Mouse (Mus musculus) kidney, postnatal 36 days (tissue): ENCODE measurements around the gene Rin2.
A peak's percentile ranks its signal among the peaks of the same experiment; 100 is the strongest.

ENCODE experiments used
- DNase-seq, 2 experiments: peaks; one replicate each; pipeline ENCODE4 v3.0.0; 2021 to 2022; ENCODE audit warnings: mixed read lengths in 2 of 2

The Rin2 gene

GRCm38 (mm10) chr2:145675142-145675755 lies at the start of gene Rin2:
Rin2 (plus strand) TSS chr2:145675215.
- peak; percentile 85 to 92 for DNase-seq

- DNase-seq = no peak
These were observed 43.8 kb upstream of the Rin2 start for GRCm38 (mm10) chr2:145631123-145631798.

- no peak for DNase-seq
These were observed 43.2 kb upstream of the Rin2 start for GRCm38 (mm10) chr2:145631799-145632174.

DNA sequence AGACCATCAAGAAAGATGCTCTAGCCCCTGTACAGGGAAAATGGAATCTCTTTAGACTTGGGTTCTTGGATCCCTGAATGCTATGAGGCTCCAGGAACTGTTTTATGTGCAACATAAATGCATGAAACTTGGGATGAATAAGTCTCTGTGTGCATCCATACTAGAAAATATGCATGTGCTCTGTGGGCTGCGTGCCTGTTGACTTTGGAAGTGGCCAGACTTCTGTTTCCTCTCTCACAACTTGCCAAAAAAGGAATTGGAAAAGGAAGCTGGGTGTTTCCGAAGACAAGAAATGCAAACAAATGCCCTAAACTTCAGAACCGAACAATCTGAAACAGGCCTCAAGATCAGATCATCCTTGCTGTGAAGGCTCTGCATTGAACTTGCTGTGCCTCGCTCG lies 41.2 kb upstream of the Rin2 start:
- DNase-seq = no peak

DNA sequence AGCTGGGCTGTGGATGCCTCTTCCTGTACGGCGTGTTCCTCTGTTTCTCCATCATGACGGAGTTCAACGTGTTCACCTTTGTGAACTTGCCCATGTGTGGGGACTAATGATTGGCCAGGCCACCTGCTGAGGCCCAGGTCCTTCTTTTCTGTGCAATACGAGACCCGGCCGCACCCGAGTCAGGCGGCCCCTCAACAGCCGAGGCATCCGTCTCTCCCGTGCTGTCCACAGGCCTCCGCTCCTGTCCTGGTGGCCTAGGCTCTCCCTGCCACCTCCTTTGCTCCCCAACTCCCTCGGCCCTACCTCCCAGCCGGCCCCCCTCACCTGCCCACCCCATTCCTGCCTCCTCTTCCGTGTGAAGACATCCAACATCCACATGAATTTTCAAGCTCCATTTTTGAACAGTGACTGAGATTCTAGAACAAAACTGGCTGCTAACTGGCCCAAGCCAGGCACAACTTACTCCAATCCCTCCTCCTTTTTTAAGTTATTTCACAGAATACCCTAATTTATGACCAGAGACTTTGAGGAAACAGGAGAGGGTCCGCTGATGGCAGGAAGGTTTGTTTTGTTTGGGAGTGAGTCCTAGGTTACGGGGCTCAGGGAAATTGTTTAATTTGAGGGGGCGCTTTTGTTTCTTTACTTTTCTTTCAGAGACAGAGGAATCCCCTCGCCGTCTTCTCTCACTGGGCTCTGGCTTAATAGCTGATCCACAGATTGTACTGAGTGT lies 34.6 kb upstream of the Rin2 start:
- DNase-seq = no peak

- no peak for DNase-seq
These were observed 19.5 kb upstream of the Rin2 start for GRCm38 (mm10) chr2:145655373-145655960.

DNA sequence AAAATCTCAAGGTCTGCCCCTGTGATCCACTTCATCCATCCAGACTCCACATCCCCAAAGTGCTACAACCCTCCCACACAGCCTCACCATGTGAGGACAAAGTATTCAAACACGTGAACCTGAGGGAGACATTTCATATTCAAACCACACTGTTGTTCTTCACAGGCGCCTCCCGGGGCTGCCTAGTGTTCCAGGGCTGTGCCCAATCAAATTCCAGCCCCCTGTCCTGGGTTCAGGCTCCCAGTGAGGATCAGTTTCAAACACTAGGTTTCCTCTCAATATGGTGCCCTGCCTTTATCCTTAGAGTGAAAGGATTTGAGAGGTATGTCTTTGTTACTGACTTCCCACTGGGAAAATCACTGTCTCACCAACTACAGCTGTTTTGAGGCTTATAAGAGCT lies 18.9 kb upstream of the Rin2 start:
- DNase-seq = no peak

- no peak for DNase-seq
These were observed 18.3 kb upstream of the Rin2 start for GRCm38 (mm10) chr2:145656716-145657115.

DNA sequence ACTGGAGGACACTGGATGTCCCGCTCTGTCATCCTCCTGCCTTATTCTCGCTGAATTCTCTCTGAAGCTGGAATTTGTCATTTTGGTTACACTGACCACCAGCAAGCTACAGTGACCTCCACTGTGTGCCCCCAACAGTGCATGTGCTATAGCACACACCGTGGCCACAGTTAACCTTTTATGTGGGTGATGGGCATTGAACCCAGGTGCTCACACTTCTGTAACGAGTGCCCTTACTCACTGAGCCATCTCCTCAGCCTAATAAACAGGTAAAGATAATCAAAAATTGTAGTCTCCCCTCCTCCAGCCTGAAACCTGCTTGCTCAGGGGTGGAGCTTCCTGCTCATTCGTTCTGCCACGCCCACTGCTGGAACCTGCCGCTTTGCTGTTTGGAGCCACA lies 13.8 kb upstream of the Rin2 start:
- DNase-seq = no peak

DNA sequence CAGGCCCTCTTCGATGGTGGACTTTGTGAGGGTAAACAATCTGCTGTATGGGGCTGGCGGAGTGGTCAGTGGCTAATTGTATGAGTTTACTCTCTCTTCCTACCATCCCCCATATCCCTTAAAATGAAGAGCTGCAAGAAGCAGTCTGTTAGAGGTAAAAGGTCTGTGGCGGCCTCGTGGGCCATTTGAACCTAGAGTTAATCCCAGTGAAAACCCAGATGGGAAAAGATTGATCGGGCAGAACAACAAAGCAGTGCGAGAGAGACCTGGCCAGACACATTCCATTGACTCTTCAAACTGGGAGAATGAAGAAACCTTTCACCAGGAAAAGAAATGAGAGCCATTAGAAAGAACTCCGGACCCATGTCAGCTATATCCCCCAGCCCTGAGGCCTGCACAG lies 11.1 kb upstream of the Rin2 start:
- no peak for DNase-seq

DNA sequence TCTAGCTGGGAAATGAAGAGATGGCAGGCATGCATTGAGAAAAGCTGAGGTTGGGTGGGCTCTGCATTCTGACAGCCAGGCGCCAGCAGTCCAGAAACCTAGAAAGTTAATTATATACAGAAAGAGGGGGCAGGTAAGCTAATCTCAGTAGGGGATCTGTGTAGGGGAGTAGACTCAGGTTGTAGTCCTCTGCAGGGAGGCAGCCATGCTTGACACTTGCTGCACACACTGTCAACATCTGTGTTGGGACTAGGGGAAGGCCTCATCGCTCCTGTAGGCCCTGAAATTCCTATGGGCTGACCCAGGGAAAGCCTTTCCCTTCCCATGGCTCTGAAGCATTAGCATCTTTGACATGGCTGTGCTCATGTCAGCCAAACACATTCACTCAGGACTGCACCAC lies 10.7 kb upstream of the Rin2 start:
- DNase-seq = peak; percentile 29 to 60

DNA sequence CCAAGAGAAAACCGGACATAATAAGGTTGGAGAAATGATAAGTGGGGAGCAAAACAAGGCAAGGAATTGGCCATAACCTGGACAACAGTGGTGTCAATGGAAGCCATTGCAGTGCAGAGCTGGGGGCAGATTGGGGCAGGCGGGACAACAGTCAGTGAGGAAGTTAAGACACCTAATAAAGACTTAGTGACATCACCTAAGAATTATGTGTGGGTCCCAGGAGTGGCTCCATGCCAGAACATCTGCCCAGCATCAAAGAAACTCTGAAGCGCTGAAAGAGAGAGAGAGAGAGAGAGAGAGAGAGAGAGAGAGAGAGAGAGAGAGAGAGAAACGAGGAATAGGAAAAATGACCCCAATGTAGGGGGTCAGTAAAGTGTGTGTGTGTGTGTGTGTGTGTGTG lies 6.9 kb upstream of the Rin2 start:
- no peak for DNase-seq

- DNase-seq = no peak
These were observed 4.9 kb upstream of the Rin2 start for GRCm38 (mm10) chr2:145670131-145670530.

GRCm38 (mm10) chr2:145674496-145675141 lies 396 bp upstream of the Rin2 start:
- DNase-seq = no peak

DNA sequence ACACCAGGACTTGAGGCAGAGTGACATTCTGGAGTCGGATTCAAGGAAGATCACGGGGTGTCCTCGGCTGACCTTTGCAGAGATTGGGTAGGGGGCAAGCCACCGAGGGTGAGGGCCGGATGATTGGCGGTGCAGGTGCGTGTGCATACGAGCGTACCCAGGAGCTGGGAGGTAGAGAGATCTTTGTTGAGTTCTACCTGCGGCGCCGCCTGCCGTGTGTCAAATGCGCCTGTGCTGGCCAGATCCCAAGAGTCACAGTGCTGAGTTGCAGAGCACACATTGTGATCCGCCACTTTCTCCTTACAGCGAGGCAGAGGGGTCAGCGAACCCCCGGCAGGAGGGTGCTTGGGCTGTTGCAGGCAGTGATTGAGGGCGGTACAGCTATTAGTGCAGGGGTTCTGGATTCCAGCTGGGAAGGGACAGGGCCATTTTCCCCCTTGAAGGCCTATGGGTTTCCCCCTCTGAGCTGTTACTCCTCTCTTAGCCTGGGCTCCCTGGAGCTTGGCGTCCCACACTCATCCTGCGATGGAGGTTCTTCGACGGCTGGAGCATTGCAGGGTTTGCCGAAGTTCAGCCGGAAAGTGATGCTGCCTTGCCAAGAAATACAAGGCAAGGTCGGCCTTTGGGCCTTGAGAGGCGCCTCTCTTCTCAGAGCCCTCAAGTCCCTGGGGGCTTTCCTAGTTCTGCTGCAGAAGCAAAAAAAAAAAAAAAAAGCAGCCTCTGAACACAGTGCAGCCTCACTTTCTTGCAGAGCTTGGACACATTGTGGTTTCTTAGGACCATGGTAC lies 935 bp downstream of the Rin2 start:
- DNase-seq = peak; percentile 78 to 88

- peak in 1 of 2 experiments; percentile 32 for DNase-seq
These were observed 1.5 kb downstream of the Rin2 start for GRCm38 (mm10) chr2:145676544-145676925.

GRCm38 (mm10) chr2:145676936-145677335 lies 1.9 kb downstream of the Rin2 start:
- no peak for DNase-seq

- DNase-seq = peak; percentile 23 to 28
These were observed 5.1 kb downstream of the Rin2 start for GRCm38 (mm10) chr2:145680141-145680540.

- DNase-seq = peak; percentile 28 to 31
These were observed 5.7 kb downstream of the Rin2 start for GRCm38 (mm10) chr2:145680762-145681161.

DNA sequence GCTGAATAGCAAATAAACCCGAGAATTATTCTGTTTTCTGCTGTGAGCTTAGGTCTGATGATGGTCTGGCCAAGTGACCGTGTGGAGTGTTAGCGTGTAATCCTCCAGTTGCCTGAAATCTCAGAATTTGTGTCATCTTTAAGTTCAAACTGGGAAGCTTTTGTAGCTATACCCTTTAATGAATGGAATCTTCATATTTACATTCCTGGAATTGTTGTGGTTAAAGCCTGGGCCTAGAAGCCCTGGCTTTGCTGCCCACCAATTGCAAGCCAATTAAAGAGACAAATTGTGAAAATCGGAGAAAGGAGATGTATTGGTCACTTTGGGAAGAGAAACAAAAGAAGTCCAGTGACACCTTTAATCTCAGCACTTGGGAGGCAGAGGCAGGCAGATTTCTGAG lies 6.6 kb downstream of the Rin2 start:
- DNase-seq = no peak

- no peak for DNase-seq
These were observed 7.9 kb downstream of the Rin2 start for GRCm38 (mm10) chr2:145682924-145683323.

GRCm38 (mm10) chr2:145683536-145683935 lies 8.5 kb downstream of the Rin2 start:
- DNase-seq = peak; percentile 90 to 91
